Mouse (Mus musculus) limb, embryonic 14.5 days (tissue): ENCODE data around the gene Sipa1l2. TPM values are rescaled to one million over a fixed set of nuclear protein-coding genes. Genes with fewer than 3 reads are reported as not detected.

Experiments
- ATAC-seq: fragments of 200-750 bp; cut with Nextera tagmentation; 2 replicates; pipeline ENCODE4 v1.8.0; 2017; ENCODE audit warnings: low read depth, moderate number of reproducible peaks, moderate TSS enrichment; ENCODE audit not compliant: low FRiP score
- DNase-seq: peaks from one replicate; pipeline ENCODE4 v3.0.0-alpha.2; 2015; ENCODE audit warnings: low spot score
- H3K27ac ChIP-seq: fragments of 300-500 bp; sonication (generic); replicated peaks from 2 replicates; pipeline ENCODE4 v1.5.1; 2014; ENCODE audit warnings: low read depth, mild to moderate bottlenecking, low read length, moderate library complexity, mixed read lengths
- H3K27me3 ChIP-seq: fragments of 300-500 bp; sonication (generic); 2 replicates; pipeline ENCODE4 v1.6.1; 2014; ENCODE audit warnings: low read length, mixed read lengths; ENCODE audit not compliant: control insufficient read depth, insufficient read depth
- H3K36me3 ChIP-seq: fragments of 300-500 bp; sonication (generic); 2 replicates; pipeline ENCODE4 v1.6.1; 2014; ENCODE audit warnings: mild to moderate bottlenecking, low read length, moderate library complexity, mixed read lengths; ENCODE audit not compliant: control insufficient read depth, insufficient read depth
- H3K4me1 ChIP-seq: fragments of 300-500 bp; sonication (generic); 2 replicates; pipeline ENCODE4 v1.6.1; 2014; ENCODE audit warnings: antibody characterized with exemption, low read length, mixed read lengths; ENCODE audit not compliant: control insufficient read depth, insufficient read depth
- H3K4me2 ChIP-seq: fragments of 300-500 bp; sonication (generic); replicated peaks from 2 replicates; pipeline ENCODE4 v1.6.1; 2014; ENCODE audit warnings: low read depth, mild to moderate bottlenecking, low read length, moderate library complexity; ENCODE audit not compliant: severe bottlenecking
- H3K4me3 ChIP-seq: fragments of 300-500 bp; sonication (generic); replicated peaks from 2 replicates; pipeline ENCODE4 v1.5.1; 2014; ENCODE audit warnings: low read length
- H3K9ac ChIP-seq: fragments of 300-500 bp; sonication (generic); 2 replicates; pipeline ENCODE4 v1.6.1; 2014; ENCODE audit warnings: mild to moderate bottlenecking, low read depth, low read length, moderate library complexity; ENCODE audit not compliant: severe bottlenecking
- H3K9me3 ChIP-seq: fragments of 300-500 bp; sonication (generic); 2 replicates; pipeline ENCODE4 v1.6.1; 2016; ENCODE audit warnings: low read length; ENCODE audit not compliant: control insufficient read depth
- POLR2A ChIP-seq: fragments of 200-500 bp; IDR thresholded peaks from 2 replicates; pipeline ENCODE4 v1.8.0; 2012; ENCODE audit warnings: inconsistent platforms, mild to moderate bottlenecking, moderate library complexity, borderline replicate concordance; ENCODE audit not compliant: insufficient read depth, insufficient read length; ENCODE audit errors: extremely low read depth
- WGBS: fragments of 180-500 bp; shearing (Covaris S2); extraction: QIAGEN DNeasy Blood & Tissue Kit; methylation state at CpG from one replicate; pipeline ENCODE4 v1.1.7; 2014; 5-methylcytosine and 5-hydroxymethylcytosine counted together
- polyA plus RNA-seq, 2 experiments: library from polyadenylated mRNA; depleted of rRNA in 1 of 2; stranded (reverse) in 1 of 2; unstranded in 1 of 2; fragments of >200 nt; fragmentation: Nextera tagmentation in 1 of 2; extraction: Ambion mirVana in 1 of 2; gene quantifications; 2 replicates each; pipeline versions ENCODE4 v1.2.1 to v1.2.3; 2012 to 2014

Gene Sipa1l2
- polyA plus RNA-seq, 2 experiments = 11.6 to 21.6 TPM

DNA sequence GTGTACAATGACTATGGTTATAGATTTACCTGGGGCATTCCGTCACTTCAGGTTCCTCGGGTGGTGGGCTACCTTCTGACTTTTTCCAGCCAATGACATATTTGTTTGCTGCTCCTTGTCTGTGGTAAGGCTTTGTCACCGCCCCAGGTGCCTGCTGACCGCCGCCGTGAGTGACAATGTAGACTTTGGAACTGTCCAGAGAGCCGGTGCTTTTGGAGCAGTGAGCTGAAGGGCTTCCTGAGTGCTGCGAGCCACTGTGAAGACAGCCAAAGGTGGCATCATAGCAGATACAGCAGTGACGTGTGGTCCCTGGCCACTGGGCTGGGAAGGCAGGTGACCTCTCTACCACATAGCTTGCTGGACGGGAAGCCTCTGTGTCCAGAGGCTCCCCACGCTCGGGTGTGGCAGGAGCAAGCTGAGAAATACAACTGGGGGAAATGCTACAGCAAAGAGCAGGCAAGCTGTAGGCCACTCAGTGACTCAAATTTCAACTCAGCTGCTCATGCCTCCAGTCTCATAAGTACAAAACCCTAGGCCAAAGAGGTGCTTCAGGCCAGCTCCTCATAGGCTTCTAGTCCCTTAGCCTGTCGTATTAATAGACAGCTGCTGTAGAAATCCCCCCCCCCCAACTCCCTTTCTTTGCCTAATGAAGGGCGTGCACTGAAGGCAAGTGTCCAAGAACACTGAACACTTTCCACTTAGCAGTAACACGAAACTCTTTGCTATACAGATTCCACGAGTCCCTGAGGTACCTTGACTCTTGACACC, 125.0 kb downstream of the Sipa1l2 start:
- Histone ChIP-seq H3K9me3 (no peaks in the 10 kb centered on the region; the same call in 1 of the 2 replicates), H3K36me3 (peaks cover 39% of the 10 kb centered on the region), H3K9ac (no peak overlapping the region), H3K4me2 (no peak overlapping the region), H3K27me3 (no peaks in the 10 kb centered on the region), H3K27ac (no peak overlapping the region), H3K4me3 (no peak overlapping the region), H3K4me1 (no peaks in the 10 kb centered on the region)
- no peak for TF ChIP-seq POLR2A
- DNase-seq (peak; percentile 38), ATAC-seq (peak; percentile 27; the same call in 1 of the 2 replicates)
- WGBS = 79% methylated on average over 16 of the region's 16 CpGs

DNA sequence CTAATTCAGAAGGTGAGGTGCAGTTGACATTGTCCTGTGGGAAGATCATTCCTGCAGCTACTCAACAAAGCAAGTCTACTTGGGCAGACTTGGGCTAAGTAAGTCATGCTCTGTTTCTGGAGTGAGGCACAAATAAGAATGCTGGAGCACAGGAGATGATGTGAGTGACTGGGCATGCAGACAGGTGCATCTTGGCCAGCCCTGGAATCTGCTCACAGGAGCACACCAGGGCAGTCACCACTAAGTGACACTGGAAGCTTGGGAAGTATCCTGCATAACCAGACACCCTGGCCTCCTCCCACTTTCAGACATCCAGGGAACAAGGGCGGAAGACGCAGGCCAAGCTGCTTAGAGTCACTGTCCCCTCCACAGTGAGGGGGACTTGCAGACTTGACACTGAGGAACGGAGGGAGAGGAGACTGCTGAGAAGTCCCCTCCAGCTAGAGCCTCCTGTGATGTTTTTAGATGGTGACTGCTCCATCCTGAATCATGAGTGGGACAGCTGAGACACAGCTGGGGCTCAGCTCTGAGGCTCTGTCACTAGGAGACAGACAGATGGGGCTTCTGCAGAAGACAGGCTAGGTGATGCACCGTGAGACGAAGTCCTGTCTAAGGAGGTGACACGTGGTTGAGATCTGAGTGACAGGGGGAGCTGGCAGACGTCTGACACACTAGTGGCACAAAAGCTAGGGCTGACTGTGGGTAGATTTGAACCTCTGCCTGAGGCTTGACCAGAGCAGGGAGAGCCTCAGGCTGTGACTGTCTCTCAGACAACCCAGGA, 134.1 kb downstream of the Sipa1l2 start:
- no peak for TF ChIP-seq POLR2A
- no peak overlapping the region for H3K4me2 ChIP-seq
- no peak overlapping the region for H3K27ac ChIP-seq
- no peak overlapping the region for H3K4me3 ChIP-seq
- H3K36me3 ChIP-seq = peaks cover 30% of the 10 kb centered on the region
- no peaks in the 10 kb centered on the region; the same call in 1 of the 2 replicates for H3K9me3 ChIP-seq
- 71% methylated on average over 7 of the region's 7 CpGs for WGBS
- DNase-seq (no peak), ATAC-seq (no peak)
- no peaks in the 10 kb centered on the region for H3K27me3 ChIP-seq
- H3K4me1 ChIP-seq = peaks cover 14% of the 10 kb centered on the region; the same call in 1 of the 2 replicates
- H3K9ac ChIP-seq = no peak overlapping the region

- Histone ChIP-seq H3K4me3 (no peak overlapping the region), H3K4me2 (no peak overlapping the region), H3K9ac (no peak overlapping the region), H3K36me3 (peaks cover 21% of the 10 kb centered on the region), H3K9me3 (no peaks in the 10 kb centered on the region), H3K27me3 (no peaks in the 10 kb centered on the region), H3K27ac (no peak overlapping the region), H3K4me1 (peaks cover 14% of the 10 kb centered on the region; the same call in 1 of the 2 replicates)
- ATAC-seq (no peak), DNase-seq (no peak)
- 31% methylated on average over 8 of the region's 8 CpGs for WGBS
- TF ChIP-seq POLR2A = no peak
Observed at GRCm38 (mm10) chr8:125434151-125434550, 135.5 kb downstream of the Sipa1l2 start.

- no peak overlapping the region for H3K9ac ChIP-seq
- no peak overlapping the region for H3K4me2 ChIP-seq
- no peak for DNase-seq
- no peaks in the 10 kb centered on the region for H3K27me3 ChIP-seq
- TF ChIP-seq POLR2A = no peak
- no peak overlapping the region for H3K27ac ChIP-seq
- 57% methylated on average over 3 of the region's 3 CpGs for WGBS
- peaks cover 14% of the 10 kb centered on the region; the same call in 1 of the 2 replicates for H3K4me1 ChIP-seq
- peaks cover 10% of the 10 kb centered on the region; the same call in 1 of the 2 replicates for H3K36me3 ChIP-seq
- no peaks in the 10 kb centered on the region for H3K9me3 ChIP-seq
- H3K4me3 ChIP-seq = no peak overlapping the region
- no peak for ATAC-seq
Observed at GRCm38 (mm10) chr8:125431321-125431720, 138.3 kb downstream of the Sipa1l2 start.

DNA sequence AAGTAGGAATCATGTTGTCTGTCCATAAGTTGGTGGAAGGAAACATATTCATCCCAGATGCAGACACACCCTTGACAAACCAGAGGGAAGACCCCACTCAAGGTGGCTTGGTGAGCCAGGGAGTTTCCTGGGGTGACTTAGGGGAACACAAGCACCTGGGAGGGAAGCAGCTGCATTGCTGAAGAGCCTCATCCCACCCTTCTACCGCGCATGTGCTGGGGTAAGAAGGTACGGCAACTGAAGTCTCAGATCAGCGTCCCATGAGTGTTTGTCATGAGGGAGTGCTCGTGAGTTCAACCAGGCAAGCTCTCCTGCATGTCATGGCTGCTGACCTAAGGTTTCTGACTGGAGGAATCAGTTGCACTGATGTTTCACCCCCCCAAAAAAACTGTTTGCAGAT, 138.8 kb downstream of the Sipa1l2 start:
- Histone ChIP-seq H3K27ac (no peak overlapping the region), H3K4me1 (peaks cover 14% of the 10 kb centered on the region; the same call in 1 of the 2 replicates), H3K36me3 (peaks cover 9% of the 10 kb centered on the region; the same call in 1 of the 2 replicates), H3K27me3 (no peaks in the 10 kb centered on the region), H3K4me2 (no peak overlapping the region), H3K4me3 (no peak overlapping the region), H3K9me3 (no peaks in the 10 kb centered on the region), H3K9ac (no peak overlapping the region)
- WGBS = 89% methylated on average over 5 of the region's 5 CpGs
- DNase-seq (no peak), ATAC-seq (no peak)
- no peak for TF ChIP-seq POLR2A
